Mouse (Mus musculus) brain, embryonic 18.5 days (tissue): ENCODE data around the gene B4galt1.

Source experiments
- DNase-seq: peaks from one replicate; pipeline ENCODE4 v3.0.0-alpha.2; 2012; ENCODE audit warnings: low read depth, low spot score

B4galt1 gene

DNA sequence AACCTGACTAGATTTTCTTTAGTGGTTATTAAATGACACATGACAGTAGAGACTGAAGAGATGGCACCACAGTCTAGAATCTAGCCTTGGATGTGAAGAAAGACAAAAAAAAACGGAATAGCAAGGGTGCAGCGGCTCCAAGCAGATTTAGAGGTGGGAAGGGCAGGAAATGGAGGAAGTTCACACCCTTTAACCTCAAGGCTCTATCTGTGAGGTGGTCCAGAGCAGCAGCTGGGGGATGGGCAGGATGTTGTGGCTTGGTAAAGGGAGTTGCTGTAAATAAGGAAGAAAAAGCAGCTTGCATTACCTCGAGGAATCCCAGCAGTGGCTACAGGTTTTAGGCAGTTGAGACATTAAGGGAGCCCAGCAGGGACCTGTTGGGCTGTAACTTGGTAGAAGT, 72.7 kb downstream of the B4galt1 start:
- no peak for DNase-seq

DNA sequence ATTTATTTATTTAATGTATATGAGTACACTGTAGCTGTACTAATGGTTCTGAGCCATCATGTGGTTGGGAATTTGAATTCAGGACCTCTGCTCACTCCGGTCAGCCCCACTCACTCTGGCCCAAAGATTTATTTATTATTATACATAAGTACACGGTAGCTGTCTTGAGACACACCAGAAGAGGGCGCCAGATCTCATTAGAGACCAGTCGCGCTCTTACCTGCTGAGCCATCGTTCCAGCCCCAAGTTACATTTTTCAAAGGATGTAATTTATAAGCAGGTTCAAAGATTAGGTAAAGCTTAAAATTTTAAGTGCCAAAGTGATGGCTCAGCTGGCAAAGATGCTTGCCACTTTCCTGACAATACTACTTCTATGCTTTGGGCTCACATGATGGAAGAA, 75.1 kb downstream of the B4galt1 start:
- DNase-seq: no peak

DNA sequence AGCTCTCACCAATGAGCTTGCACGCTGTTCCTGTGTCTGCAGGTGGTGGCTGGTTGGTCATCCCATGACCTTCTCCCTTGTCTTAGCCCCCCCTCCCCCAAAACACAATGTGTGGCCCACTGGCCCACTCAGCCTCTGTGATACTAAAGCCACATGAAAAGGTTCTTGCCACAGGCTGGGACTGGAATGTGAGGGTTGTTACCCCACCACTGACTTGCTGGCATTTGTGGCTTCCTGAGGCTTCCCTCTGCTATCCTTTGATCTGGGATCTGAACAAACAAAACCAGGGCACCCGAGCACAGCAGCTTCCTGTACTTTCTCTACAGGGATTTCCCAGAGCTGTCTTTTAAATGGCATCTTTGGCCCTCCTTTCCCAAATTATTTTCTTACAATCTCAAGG, 76.7 kb downstream of the B4galt1 start:
- no peak for DNase-seq

DNA sequence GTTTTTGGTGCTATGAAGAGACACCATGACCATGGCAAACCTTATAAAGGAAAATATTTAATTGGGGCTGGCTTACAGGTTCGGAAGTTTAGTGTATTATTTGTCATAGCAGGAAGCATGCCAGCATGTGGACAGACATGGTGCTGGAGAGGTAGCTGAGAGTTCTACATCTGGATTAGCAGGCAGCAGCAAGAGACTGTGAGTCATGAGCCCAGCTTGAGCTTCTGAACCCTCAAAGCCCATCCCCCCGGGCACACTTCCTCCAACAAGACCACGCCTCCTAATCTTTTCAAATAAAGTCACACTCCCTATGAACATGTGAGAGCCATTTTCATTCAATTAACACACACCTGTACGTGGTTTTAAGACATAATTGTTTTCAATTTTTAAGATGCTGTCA, 77.4 kb downstream of the B4galt1 start:
- DNase-seq: no peak

DNA sequence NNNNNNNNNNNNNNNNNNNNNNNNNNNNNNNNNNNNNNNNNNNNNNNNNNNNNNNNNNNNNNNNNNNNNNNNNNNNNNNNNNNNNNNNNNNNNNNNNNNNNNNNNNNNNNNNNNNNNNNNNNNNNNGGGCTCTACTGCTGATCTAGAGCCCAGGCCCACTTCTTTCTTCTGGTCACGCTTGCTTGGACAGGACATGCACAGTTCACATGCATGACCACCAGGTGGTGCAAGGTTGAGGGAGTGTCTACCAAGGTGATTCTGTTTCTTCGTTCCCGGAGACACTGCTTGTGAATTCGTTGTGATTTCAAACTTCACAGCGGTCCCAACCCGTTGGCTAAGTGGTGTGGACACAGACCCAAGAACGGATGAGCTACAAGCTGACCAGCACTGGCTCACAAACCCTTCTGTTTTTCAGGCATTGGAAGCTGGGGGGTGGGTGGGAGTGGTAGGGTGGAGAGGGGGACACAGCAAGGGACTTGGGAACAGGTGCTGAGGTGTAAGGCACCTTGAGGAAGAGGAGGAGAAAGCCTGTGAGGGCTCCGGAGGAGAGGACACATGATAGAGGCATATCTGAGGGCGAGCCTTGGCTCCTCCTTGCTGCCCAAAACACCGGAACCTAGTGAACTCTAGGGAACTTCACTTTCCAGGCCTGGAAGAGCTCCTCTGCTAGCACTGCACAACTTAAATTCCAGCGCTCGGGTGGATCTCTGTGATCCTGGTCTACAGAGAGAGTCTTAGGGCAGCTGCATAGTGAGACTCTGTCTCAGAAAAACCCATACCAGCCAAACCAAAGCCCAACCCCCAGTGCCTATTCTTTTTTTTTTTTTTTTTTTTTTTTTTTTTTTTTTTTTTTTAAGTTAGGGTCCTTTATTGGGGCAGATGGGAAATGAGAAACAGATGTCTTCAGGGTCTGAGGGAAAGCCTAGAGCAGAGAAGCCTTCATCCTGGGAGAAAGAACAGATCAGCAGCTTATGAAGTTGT, 79.2 kb downstream of the B4galt1 start:
- no peak for DNase-seq

DNA sequence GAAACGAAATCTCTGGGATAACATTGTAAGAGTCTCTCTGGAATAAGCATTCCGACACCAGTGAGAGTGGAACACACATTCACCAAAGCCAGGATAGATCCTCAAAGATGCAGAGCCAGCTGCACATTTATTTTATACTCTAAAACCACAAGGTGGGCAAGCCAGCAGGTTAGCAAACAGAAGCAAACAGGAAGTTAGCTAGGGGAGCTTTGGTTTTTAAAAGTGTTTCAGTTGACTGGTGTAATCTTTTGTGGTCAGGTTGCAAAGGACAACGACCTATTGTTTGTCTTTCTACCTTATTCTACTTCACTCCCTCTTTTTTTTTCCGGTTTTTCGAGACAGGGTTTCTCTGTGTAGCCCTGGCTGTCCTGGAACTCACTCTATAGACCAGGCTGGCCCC, 93.9 kb downstream of the B4galt1 start:
- DNase-seq: no peak

DNA sequence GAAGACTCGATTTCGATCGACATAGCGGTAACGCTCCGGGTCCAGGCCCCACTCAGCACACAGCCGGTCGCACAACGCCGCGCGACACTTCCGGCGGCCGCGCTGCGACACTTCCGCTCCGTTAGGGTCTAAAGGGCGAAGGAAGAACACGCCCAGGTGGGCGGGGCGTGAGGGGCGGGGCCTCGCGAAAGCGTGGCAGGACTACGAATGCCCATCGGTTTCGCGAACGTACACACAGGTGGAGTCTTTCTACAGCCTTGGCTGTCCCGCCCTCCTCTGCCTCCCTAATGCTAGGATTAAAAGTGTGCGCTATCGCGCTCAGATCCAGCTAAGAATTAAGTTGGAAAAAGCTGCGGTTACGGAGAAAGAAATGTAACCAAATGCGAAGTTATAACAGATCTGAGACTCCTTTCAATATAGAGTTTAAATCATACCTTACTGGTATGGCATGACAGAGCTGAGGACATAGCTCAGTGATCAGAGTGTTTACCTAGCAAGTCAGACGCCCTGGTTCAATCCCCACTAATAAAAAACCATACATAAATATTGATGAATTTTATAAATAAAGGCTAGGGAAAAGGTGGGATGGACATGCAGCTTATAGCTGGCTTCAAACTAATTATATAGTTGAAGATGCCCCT, 95.9 kb downstream of the B4galt1 start, which contains the start of gene Smu1:
Smu1 (minus strand) TSS at position 144 of the 641 bp plus-strand sequence.
- peak; percentile 89 for DNase-seq

DNA sequence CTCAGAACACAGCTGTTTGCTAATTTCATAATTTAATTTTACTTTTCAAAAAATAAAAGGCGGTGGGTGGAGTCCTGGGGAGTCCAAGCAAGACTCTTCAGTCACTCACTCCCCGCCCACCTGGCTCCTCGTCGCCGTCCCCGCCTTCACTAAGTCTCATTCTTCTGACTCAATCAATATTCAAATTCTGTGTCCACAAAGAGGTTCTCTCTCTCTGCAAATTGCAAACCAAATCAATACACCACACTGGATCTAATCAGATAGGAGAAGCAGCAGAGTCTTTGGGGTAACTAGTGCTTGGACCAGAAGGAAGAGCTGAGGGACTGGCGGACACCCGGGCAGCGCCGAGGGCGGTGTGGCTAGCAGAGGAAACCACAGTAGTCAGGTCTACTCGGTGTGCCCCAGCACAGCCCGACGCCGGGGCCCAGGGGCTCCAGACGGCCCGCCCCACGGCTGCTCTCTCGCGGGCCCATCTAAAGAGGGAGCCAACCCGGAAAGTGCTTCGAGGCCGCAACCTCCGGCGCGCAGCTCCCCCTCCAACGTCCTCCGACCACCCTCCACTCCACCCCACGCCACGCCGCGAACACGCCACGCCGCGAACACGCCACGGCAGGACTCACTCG, 96.5 kb downstream of the B4galt1 start:
- DNase-seq: no peak
